Mouse (Mus musculus): ENCODE measurements at regions not wholly inside any gene's neighbourhood (a gene's known extent, or its start where the extent isn't known, plus 50 kb on each side); places are given as distances from the start of the nearest gene placed in this dataset.

DNA sequence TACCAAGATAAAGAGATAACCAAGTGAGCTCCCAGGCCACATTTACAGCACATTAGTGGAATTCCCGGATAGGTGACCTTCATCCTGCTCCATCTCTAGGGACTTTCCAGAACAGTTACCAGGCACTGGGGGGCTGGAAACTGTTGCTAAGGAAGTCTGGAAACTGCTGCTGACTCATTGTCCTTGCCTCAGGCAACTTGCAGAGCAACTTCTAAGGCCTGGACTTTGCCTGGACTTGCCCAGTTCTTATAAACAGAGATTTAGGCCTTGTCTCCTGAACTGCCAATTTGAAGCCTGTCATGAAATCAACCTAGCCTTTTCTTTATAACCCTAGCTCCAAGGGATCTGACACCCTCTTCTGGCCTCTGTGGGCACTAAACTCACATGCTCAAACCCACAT is 224.0 kb upstream of the Gm6657 start:
- TF ChIP-seq POLR2A (IDR thresholded peaks at IDR 0.05; ENCODE audit: borderline replicate concordance, extremely low read depth, low read depth, low read length) (no peak), CTCF (IDR thresholded peaks at IDR 0.05; ENCODE audit: insufficient read depth, low read length) (no peak)

All from lung, adult 2 months (tissue).